Mouse (Mus musculus): ENCODE data around the gene Snx10.

DNA sequence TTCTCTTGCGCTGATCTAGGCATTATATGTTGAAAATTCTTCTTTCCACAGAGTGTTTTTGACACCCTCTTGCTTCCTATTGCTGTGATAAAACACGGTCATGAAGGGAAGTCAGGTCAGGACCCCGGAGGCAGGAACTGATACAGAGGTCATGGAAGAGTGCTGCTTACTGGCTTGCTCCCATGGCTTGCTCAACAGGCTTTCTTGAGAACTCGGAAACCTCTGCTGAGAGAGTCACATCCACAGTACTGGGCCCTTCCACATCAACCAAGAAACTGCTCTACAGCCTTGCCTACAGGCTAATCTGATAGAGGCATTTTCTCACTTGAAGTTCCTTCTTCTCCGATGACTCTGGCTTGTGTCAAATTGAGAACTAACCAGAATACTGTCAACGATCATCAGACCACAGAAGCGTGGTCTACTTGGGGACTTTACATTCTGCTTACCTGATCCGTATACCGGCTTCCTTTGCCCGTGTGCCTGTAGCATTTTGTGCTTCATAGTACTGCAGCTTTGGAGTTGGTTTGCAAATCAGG, 27.6 kb downstream of the Snx10 start:
- no peak for TF ChIP-seq ZNF384 (IDR thresholded peaks at IDR 0.05; ENCODE audit: low read depth, low read length)
- TF ChIP-seq CHD2 (IDR thresholded peaks at IDR 0.05; ENCODE audit: low read depth, low read length) = no peak
- TF ChIP-seq HCFC1 (IDR thresholded peaks at IDR 0.05; ENCODE audit: borderline replicate concordance, insufficient read depth, low read length) = no peak
- no peak for TF ChIP-seq MAFK (IDR thresholded peaks at IDR 0.05; ENCODE audit: insufficient read depth, low read depth, low read length)

Data from ES-E14 (cell line).